Mouse (Mus musculus) bone marrow, adult 2 months (tissue): ENCODE data around the gene Sema3a.

ENCODE experiments used
- CTCF ChIP-seq: fragments of 200-500 bp; IDR thresholded peaks from 2 replicates; pipeline ENCODE4 v1.5.1; 2011; ENCODE audit warnings: low read length, control low read depth; ENCODE audit not compliant: control insufficient read depth, insufficient read depth
- POLR2A ChIP-seq: fragments of 200-500 bp; IDR thresholded peaks from 2 replicates; pipeline ENCODE4 v1.6.1; 2011; ENCODE audit warnings: low read depth, mild to moderate bottlenecking, control low read depth, low read length, borderline replicate concordance; ENCODE audit not compliant: control insufficient read depth

DNA sequence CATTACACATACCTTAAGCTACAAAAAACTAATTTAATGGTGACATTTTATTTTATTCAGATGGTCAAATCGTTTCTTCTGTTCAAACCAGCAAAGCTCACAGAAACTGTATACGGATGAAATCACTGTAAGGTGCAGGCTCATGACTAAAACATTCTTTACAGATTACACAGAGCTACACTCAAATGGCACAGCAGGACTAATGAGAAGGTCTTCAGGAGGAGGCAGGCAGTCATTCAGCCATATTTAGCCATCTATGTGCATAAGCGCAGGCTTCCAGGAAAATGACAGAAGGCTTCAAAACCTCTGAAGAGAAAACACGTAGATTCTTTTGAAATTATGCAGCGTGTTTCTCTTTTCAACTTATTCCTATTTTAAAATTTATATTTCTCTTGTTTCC, 24.7 kb downstream of the Sema3a start:
- no peak for TF ChIP-seq CTCF
- no peak for TF ChIP-seq POLR2A
